Mouse (Mus musculus): ENCODE measurements around the gene Alad. TPM values are rescaled to one million over a fixed set of nuclear protein-coding genes. Genes with fewer than 3 reads are reported as not detected.

The Alad gene
- polyA plus RNA-seq, 1 experiment from 2014 or later = 144 TPM

DNA sequence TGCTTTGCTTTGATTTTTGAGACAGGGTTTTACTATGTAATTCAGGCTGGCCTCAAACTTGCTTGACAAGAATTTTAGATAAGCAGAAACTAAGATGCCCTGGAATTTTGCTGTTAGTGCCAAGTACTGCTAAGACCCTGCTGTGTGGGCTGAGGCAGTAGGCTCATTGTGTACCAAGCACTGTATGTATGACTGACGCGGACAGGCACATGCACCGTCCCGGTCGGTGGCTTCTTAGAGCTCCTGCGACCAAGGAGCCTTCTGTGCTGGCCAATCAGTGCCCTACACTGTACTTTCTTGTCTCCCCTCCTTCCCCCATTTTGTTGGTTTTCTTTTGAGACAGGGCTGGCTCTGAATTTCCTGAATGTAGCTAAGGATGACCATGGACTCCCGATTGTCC, 4.7 kb downstream of the Alad start:
- WGBS = 81% methylated on average over 7 of the region's 7 CpGs
- H3K27ac ChIP-seq (ENCODE audit: low read length) = peak overlapping the region; percentile 52
- peaks cover 14% of the 10 kb centered on the region for H3K36me3 ChIP-seq (ENCODE audit: control insufficient read depth, insufficient read depth, low read length)
- H3K9me3 ChIP-seq (replicated peaks; ENCODE audit: control insufficient read depth, low read length) = no peaks in the 10 kb centered on the region
- peak overlapping the region; percentile 33; the same call in 1 of the 2 replicates for H3K9ac ChIP-seq (ENCODE audit: low read length)
- ATAC-seq (ENCODE audit: insufficient read depth, low FRiP score) = no peak
- H3K4me1 ChIP-seq (ENCODE audit: control insufficient read depth, insufficient read depth, low read length) = peaks cover 42% of the 10 kb centered on the region
- no peak overlapping the region for H3K4me3 ChIP-seq (replicated peaks; ENCODE audit: low read length)
- H3K4me2 ChIP-seq (ENCODE audit: low read depth, low read length) = peak overlapping the region; percentile 81
- no peaks in the 10 kb centered on the region for H3K27me3 ChIP-seq (ENCODE audit: control insufficient read depth, insufficient read depth, low read length)

DNA sequence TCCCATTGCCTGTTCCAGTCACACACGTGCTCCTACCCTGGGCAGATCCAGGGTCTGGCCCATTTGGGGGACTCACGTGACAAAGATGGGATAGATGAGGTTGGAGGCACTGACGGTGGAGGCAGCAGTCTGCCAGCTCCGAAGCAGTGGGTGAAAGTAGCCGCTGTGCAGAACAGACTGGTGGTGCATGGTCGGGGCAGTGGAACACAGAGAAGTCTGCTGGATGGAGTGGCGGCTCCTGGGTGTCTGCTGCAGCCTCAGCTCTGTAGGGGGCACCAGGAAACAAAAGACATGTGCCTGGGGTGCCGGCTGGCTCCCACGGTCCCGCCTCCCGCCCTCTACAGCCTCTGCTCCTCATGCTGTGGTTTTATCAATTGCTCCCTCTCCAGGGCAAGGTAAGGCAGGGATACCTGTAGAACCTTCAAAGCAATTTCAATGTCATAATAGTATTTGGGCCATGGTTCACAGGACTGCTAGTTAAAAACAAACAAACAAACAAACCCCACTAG, 5.7 kb downstream of the Alad start:
- Histone ChIP-seq H3K27me3 (ENCODE audit: control insufficient read depth, insufficient read depth, low read length) (no peaks in the 10 kb centered on the region), H3K4me3 (replicated peaks; ENCODE audit: low read length) (no peak overlapping the region), H3K9ac (ENCODE audit: low read length) (no peak overlapping the region), H3K36me3 (ENCODE audit: control insufficient read depth, insufficient read depth, low read length) (peaks cover 19% of the 10 kb centered on the region), H3K27ac (ENCODE audit: low read length) (no peak overlapping the region), H3K4me1 (ENCODE audit: control insufficient read depth, insufficient read depth, low read length) (peaks cover 40% of the 10 kb centered on the region), H3K4me2 (ENCODE audit: low read depth, low read length) (no peak overlapping the region), H3K9me3 (replicated peaks; ENCODE audit: control insufficient read depth, low read length) (no peaks in the 10 kb centered on the region)
- WGBS = 55% methylated on average over 11 of the region's 11 CpGs
- ATAC-seq (ENCODE audit: insufficient read depth, low FRiP score) = no peak

DNA sequence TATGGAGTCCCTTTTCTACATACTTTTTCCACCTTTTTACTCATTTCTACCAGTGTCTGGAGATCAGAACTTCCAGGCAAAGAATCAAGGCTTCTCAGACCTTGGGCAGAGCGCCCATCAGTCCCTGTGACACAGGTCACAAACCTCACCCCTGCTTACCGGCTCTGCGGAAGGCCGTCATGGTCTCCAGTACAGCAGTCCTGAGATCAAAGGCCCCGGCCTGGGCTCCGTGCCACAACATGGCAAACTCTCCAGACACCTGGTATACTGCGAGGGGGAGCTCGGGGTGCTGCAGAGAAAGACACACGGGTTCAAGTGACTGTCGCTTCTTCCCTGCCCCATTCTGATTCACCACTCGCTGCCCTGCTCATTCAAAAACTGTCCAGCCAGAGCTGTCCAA, 9.8 kb downstream of the Alad start:
- ATAC-seq (ENCODE audit: insufficient read depth, low FRiP score) = no peak
- no peaks in the 10 kb centered on the region for H3K9me3 ChIP-seq (replicated peaks; ENCODE audit: control insufficient read depth, low read length)

DNA sequence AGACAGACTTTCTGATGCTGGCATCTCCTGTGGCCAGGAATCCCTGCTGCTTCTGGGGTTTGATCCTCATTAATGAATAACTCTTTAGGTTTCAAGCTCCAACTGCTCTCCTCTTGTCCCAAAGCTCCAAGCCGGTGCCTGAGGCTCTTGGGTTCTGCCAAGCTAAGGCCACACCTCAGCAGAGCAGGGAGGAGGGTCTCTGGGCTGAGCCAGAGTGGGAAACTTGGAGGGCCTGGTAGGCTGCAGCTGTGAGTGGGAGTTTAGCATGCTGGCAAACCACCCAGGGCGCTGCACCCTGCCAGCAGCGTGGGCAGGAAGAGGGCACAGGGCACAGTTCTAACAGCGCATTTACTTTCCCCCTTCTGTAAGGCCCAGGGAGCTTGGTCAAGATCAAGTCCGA, 10.9 kb downstream of the Alad start:
- Histone ChIP-seq H3K4me3 (replicated peaks; ENCODE audit: low read length) (no peak overlapping the region), H3K36me3 (ENCODE audit: control insufficient read depth, insufficient read depth, low read length) (peaks cover 22% of the 10 kb centered on the region), H3K4me2 (ENCODE audit: low read depth, low read length) (no peak overlapping the region), H3K27ac (ENCODE audit: low read length) (no peak overlapping the region), H3K9ac (ENCODE audit: low read length) (no peak overlapping the region), H3K9me3 (replicated peaks; ENCODE audit: control insufficient read depth, low read length) (no peaks in the 10 kb centered on the region), H3K27me3 (ENCODE audit: control insufficient read depth, insufficient read depth, low read length) (no peaks in the 10 kb centered on the region), H3K4me1 (ENCODE audit: control insufficient read depth, insufficient read depth, low read length) (no peaks in the 10 kb centered on the region)
- no peak for ATAC-seq (ENCODE audit: insufficient read depth, low FRiP score)
- 89% methylated on average over 5 of the region's 5 CpGs for WGBS

More for the DNA sequence above, 9.8 kb downstream of the Alad start:
- Histone ChIP-seq H3K27ac (ENCODE audit: low read length) (no peak overlapping the region), H3K4me3 (replicated peaks; ENCODE audit: low read length) (no peak overlapping the region), H3K4me1 (ENCODE audit: control insufficient read depth, insufficient read depth, low read length) (0 out of 2 replicates have a peak, but pooled peaks cover under 1% of the 10 kb centered on the region), H3K9ac (ENCODE audit: low read length) (no peak overlapping the region), H3K36me3 (ENCODE audit: control insufficient read depth, insufficient read depth, low read length) (peaks cover 22% of the 10 kb centered on the region), H3K27me3 (ENCODE audit: control insufficient read depth, insufficient read depth, low read length) (no peaks in the 10 kb centered on the region), H3K4me2 (ENCODE audit: low read depth, low read length) (no peak overlapping the region)
- 86% methylated on average over 11 of the region's 11 CpGs for WGBS

DNA sequence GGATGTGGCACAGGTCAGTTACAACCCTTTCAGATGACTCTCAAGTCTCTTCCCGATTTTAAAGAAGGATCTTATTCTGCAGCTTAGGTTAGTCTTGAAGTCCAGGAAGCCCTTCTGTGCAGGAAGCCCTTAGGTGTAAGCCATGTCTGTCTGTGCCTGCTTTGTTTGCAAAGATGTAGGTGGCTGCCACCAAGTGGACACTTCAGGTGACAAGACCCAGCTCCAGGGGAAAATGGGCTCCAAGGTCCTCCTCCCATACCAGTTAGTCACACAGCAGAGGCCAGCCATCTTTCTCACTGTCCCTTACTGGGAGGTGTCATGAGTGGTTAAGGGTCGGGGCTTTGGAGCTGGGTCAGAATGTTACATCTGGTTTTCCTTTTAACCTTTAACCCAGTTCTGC, 12.9 kb downstream of the Alad start:
- Histone ChIP-seq H3K27ac (ENCODE audit: low read length) (no peak overlapping the region; the same call in 1 of the 2 replicates), H3K36me3 (ENCODE audit: control insufficient read depth, insufficient read depth, low read length) (peaks cover 13% of the 10 kb centered on the region; the same call in 1 of the 2 replicates), H3K4me2 (ENCODE audit: low read depth, low read length) (no peak overlapping the region), H3K9me3 (replicated peaks; ENCODE audit: control insufficient read depth, low read length) (no peaks in the 10 kb centered on the region), H3K4me1 (ENCODE audit: control insufficient read depth, insufficient read depth, low read length) (0 out of 2 replicates have a peak, but pooled peaks cover 5% of the 10 kb centered on the region), H3K4me3 (replicated peaks; ENCODE audit: low read length) (no peak overlapping the region), H3K27me3 (ENCODE audit: control insufficient read depth, insufficient read depth, low read length) (no peaks in the 10 kb centered on the region), H3K9ac (ENCODE audit: low read length) (no peak overlapping the region)
- WGBS = 55% methylated on average over 2 of the region's 2 CpGs
- no peak for ATAC-seq (ENCODE audit: insufficient read depth, low FRiP score)

DNA sequence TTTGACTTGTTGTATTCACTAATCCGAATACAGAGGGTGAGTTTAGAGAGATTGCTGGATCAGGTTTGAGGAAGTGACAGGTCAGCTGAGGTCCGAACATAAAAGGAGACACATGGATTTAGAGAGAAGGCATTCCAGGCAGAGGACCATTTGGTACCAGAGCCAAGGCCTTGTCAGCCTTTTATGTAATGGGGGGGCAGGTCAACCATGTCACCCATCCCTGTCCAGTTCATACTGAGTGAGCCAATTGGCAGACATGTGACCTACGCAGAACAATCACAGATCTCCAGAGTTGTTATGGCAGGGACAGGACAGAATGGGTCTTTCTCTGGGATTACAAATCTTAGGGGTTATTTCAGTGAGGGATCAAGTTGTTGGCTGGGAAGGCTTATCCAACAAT, 13.7 kb downstream of the Alad start:
- Histone ChIP-seq H3K36me3 (ENCODE audit: control insufficient read depth, insufficient read depth, low read length) (peaks cover 9% of the 10 kb centered on the region; the same call in 1 of the 2 replicates), H3K4me2 (ENCODE audit: low read depth, low read length) (no peak overlapping the region), H3K4me1 (ENCODE audit: control insufficient read depth, insufficient read depth, low read length) (peaks cover 6% of the 10 kb centered on the region; the same call in 1 of the 2 replicates), H3K27ac (ENCODE audit: low read length) (no peak overlapping the region), H3K4me3 (replicated peaks; ENCODE audit: low read length) (no peak overlapping the region), H3K9ac (ENCODE audit: low read length) (no peak overlapping the region), H3K9me3 (replicated peaks; ENCODE audit: control insufficient read depth, low read length) (no peaks in the 10 kb centered on the region), H3K27me3 (ENCODE audit: control insufficient read depth, insufficient read depth, low read length) (no peaks in the 10 kb centered on the region)
- no peak for ATAC-seq (ENCODE audit: insufficient read depth, low FRiP score)
- 82% methylated on average over 3 of the region's 3 CpGs for WGBS

DNA sequence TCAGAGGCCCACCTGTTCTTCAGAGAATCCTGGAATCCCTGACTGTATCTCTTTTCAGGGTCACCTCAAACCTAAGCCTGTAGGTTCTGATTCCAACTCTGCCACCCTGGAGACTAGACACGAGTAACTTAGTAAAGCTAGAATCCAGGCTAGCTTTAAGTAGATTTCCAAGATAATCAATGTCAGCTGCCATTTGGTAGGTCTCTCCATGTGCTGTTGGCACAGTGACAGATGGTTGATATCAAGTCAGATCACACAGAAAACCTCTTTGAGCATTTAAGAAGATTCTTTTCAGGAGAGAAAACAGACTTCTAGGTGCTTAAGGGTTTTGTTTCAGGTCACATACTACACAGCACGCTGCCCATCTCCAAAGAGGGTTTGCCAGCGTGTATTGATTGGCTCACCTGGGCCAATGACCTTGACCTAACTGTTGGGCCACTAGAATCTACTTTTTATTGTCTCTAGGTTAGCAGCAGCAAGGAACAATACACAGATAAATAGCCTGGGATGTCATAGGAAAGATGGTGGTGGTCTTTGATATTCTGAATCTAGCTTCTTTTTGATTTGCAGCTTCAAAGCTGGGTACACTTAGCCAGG, 16.2 kb downstream of the Alad start, which contains the start of gene Hdhd3:
TSS of gene Hdhd3 (minus strand) at position 94 of the 597 bp plus-strand sequence.
- Histone ChIP-seq H3K4me1 (ENCODE audit: control insufficient read depth, insufficient read depth, low read length) (peaks cover 10% of the 10 kb centered on the region; the same call in 1 of the 2 replicates), H3K36me3 (ENCODE audit: control insufficient read depth, insufficient read depth, low read length) (peaks cover 14% of the 10 kb centered on the region; the same call in 1 of the 2 replicates), H3K4me2 (ENCODE audit: low read depth, low read length) (peak within 1 kb of the TSS; percentile 76), H3K27ac (ENCODE audit: low read length) (peak within 1 kb of the TSS; percentile 92), H3K4me3 (replicated peaks; ENCODE audit: low read length) (peak within 1 kb of the TSS; percentile 78), H3K9ac (ENCODE audit: low read length) (peak within 1 kb of the TSS; percentile 84), H3K27me3 (ENCODE audit: control insufficient read depth, insufficient read depth, low read length) (no peaks in the 10 kb centered on the region), H3K9me3 (replicated peaks; ENCODE audit: control insufficient read depth, low read length) (no peaks in the 10 kb centered on the region)
- no peak for ATAC-seq (ENCODE audit: insufficient read depth, low FRiP score)
- WGBS = 57% methylated on average over 3 of the region's 3 CpGs

DNA sequence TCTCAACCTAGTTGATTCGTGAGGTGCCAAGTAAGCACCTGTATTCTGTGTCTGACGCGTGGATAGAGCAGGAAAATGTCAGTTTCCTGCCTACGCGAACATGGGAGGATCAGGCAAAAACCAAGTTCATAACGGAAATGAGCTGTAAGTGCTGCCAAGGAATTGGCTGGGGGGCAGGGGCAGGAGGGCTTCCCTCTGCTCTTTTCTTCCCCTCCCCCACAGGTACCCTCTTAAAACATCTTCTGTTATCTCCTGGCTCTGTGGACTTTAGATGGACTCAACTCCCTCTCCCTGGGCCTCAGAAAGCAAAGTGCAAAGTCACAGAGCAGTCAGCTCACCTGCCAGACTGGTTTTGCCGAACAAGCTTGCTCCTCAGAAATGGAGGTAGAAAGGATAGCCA, 16.7 kb downstream of the Alad start:
- 47% methylated on average over 7 of the region's 7 CpGs for WGBS
- H3K27ac ChIP-seq (ENCODE audit: low read length) = peak overlapping the region; percentile 92
- no peak for ATAC-seq (ENCODE audit: insufficient read depth, low FRiP score)
- H3K4me3 ChIP-seq (replicated peaks; ENCODE audit: low read length) = no peak overlapping the region
- H3K36me3 ChIP-seq (ENCODE audit: control insufficient read depth, insufficient read depth, low read length) = peaks cover 14% of the 10 kb centered on the region; the same call in 1 of the 2 replicates
- peak overlapping the region; percentile 76 for H3K4me2 ChIP-seq (ENCODE audit: low read depth, low read length)
- H3K9ac ChIP-seq (ENCODE audit: low read length) = no peak overlapping the region
- H3K4me1 ChIP-seq (ENCODE audit: control insufficient read depth, insufficient read depth, low read length) = peaks cover 10% of the 10 kb centered on the region; the same call in 1 of the 2 replicates
- H3K27me3 ChIP-seq (ENCODE audit: control insufficient read depth, insufficient read depth, low read length) = no peaks in the 10 kb centered on the region
- no peaks in the 10 kb centered on the region for H3K9me3 ChIP-seq (replicated peaks; ENCODE audit: control insufficient read depth, low read length)

DNA sequence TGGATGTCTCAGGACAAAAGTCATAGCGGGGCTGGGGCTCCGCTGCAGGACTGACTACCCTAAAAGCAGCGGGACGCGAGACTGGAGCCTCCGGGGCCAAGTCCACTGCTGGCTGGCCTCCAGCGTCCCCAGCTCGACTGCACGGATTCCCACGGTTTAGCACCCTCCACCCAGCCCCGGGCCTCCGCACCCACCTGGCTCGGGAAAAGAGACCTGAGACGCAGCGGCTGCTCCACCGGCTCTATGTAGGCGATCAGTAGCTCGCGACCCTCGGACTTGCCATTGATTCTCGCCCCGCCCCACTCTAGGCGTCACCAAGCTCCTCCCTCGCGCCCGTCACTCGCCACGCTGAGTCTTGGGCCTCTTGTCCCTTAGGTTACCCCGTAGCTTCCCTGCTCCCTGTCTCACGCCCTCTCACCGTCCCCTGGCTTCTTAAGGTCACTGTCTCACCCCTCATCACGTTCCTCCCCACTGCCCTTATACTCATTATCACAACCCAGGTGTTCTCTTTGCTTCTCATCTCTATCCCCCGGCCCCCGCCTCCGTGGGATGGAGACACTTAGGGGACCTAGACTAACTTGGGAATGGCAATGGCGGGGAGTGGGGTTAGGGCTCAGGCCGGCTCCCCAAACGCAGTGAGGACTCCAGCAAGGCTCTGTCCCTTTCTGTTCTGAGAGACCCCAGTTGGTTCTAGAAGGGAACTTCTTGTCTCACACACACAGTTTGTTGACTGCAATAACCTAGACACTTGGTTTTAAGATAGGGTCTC, 17.6 kb downstream of the Alad start:
- Histone ChIP-seq H3K4me3 (replicated peaks; ENCODE audit: low read length) (peak overlapping the region; percentile 78), H3K36me3 (ENCODE audit: control insufficient read depth, insufficient read depth, low read length) (peaks cover 14% of the 10 kb centered on the region; the same call in 1 of the 2 replicates)

More for the DNA sequence above, 17.6 kb downstream of the Alad start:
- Histone ChIP-seq H3K27ac (ENCODE audit: low read length) (peak overlapping the region; percentile 92), H3K27me3 (ENCODE audit: control insufficient read depth, insufficient read depth, low read length) (no peaks in the 10 kb centered on the region), H3K4me2 (ENCODE audit: low read depth, low read length) (peak overlapping the region; percentile 76), H3K4me1 (ENCODE audit: control insufficient read depth, insufficient read depth, low read length) (peaks cover 10% of the 10 kb centered on the region; the same call in 1 of the 2 replicates), H3K9me3 (replicated peaks; ENCODE audit: control insufficient read depth, low read length) (no peaks in the 10 kb centered on the region), H3K9ac (ENCODE audit: low read length) (peak overlapping the region; percentile 84)
- peak; percentile 91 for ATAC-seq (ENCODE audit: insufficient read depth, low FRiP score)
- WGBS = 2% methylated on average over 38 of the region's 38 CpGs

Measured in stomach, embryonic 16.5 days (tissue).